Comparison of ENCODE assay signal across 18 mouse cellular contexts in the genomic region with DNA sequence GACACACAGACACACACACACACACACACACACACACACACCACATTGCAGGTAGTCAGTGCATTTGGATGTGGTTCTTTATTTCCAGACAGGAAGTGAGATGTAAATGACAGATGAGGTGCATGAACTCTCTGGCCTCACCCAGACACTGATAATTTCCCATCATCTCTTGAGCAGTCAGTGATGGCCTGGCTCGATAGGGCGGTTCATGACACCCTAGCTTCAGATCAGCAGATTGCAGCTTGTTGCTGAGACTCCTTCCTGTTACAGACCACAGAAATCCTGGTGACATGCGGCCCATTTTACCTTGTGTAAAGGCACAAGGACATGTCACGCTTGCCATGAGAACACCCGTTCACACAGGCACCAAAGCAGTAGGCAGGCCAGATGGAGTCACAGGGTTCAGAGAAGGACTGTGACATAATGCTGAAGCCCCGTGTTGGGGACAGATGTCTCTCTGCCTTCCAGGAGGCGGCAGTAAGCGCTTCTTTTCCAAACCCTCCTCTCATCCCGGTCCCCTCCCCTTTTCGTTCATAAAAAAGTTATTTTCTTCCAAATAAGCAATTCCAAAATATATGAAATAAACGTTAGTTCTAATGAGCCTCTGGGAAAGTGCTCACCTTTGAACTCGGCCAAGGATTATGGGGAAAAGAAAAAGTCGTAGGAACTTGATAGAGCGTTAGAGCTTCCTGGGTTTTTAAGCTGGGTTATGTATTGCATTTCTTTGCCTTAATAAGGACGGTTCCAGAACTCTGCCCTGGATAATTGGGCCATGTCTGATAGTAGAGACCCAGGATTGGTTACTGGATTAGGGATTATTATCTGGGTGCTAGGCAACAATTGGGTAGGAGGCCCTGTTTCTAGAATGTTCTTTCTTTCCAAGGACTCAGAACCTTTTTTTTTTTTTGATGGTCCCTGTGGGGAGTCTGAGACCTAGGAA. TPM values are rescaled to one million over a fixed set of nuclear protein-coding genes. Genes with fewer than 3 reads are reported as not detected.
DNase-seq lines count a peak whose midpoint lies in the region; ATAC-seq and TF ChIP-seq lines count a peak whose summit lies in the region.
"Had no signal": no experiment of that assay in that cellular context is flagged by ENCODE, and none has a peak within 500 bp of the region (broad histone marks: within the 10 kb centered on the region; RNA-seq: fewer than 3 reads in every experiment).

No protein-coding gene starts in this region.

- H3K4me3 ChIP-seq in gastrocnemius, adult 2 months, result 0 out of 2 replicates have a peak overlapping the region, but pooled peaks have one; percentile 15
- no peak overlapping the region for H3K4me3 ChIP-seq in lung, embryonic 16.5 days (ENCODE audit: low read length)
- H3K4me3 ChIP-seq: embryonic facial prominence, embryonic 10.5 days; heart, embryonic 15.5 days; hindbrain, embryonic 15.5 days; left cerebral cortex, adult 2 months had no signal

- no peak; the same call in 1 of the 2 replicates for TF ChIP-seq CTCF in gastrocnemius, adult 2 months (IDR thresholded peaks at IDR 0.05)

- H3K4me2 ChIP-seq in lung, embryonic 16.5 days (ENCODE audit: low read depth, low read length), result no peak overlapping the region
- H3K4me2 ChIP-seq: heart, embryonic 15.5 days; hindbrain, embryonic 15.5 days had no signal

- H3K27ac ChIP-seq in gastrocnemius, adult 2 months, result peak overlapping the region; percentile 85
- no peak overlapping the region for H3K27ac ChIP-seq in lung, embryonic 16.5 days (ENCODE audit: low read length)
- H3K27ac ChIP-seq: embryonic facial prominence, embryonic 10.5 days; hindbrain, embryonic 15.5 days; liver, embryonic 14.5 days had no signal

- H3K36me3 ChIP-seq in lung, embryonic 16.5 days (ENCODE audit: control insufficient read depth, insufficient read depth, low read length), result no peaks in the 10 kb centered on the region
- H3K36me3 ChIP-seq: embryonic facial prominence, embryonic 10.5 days; heart, embryonic 15.5 days; hindbrain, embryonic 15.5 days had no signal

- H3K4me1 ChIP-seq in lung, embryonic 16.5 days (replicated peaks; ENCODE audit: control insufficient read depth, insufficient read depth, low read length), result peaks cover 15% of the 10 kb centered on the region

- H3K9me3 ChIP-seq in lung, embryonic 16.5 days (ENCODE audit: control insufficient read depth, low read length), result no peaks in the 10 kb centered on the region
- H3K9me3 ChIP-seq: embryonic facial prominence, embryonic 10.5 days; heart, embryonic 15.5 days; hindbrain, embryonic 15.5 days had no signal

- intact Hi-C loops in gastrocnemius, adult 2 months (cut with DNase I), result no loop called here
- intact Hi-C loops in gastrocnemius, postnatal 14 days (cut with DNase I; ENCODE audit: low total_unique reads), result no loop called here

- peak; percentile 29; the same call in 1 of the 2 replicates for ATAC-seq in lung, embryonic 16.5 days (ENCODE audit: low read depth)
- peak; percentile 27; the same call in 1 of the 2 replicates for ATAC-seq in neutrophil, adult 5-6 weeks (ENCODE audit: extremely low read depth, insufficient number of reproducible peaks, low FRiP score, poor library complexity, severe bottlenecking)

- no peaks in the 10 kb centered on the region for H3K27me3 ChIP-seq in lung, embryonic 16.5 days (ENCODE audit: control insufficient read depth, insufficient read depth, low read depth, low read length)
- H3K27me3 ChIP-seq: heart, embryonic 15.5 days; hindbrain, embryonic 15.5 days had no signal

- no peak overlapping the region for H3K9ac ChIP-seq in lung, embryonic 16.5 days (ENCODE audit: low read length)
- H3K9ac ChIP-seq: heart, embryonic 15.5 days; hindbrain, embryonic 15.5 days; liver, embryonic 14.5 days had no signal

- no peak for DNase-seq in gastrocnemius, adult 2 months
- no peak for DNase-seq in gastrocnemius, postnatal 14 days
- DNase-seq in lung, postnatal 36 days, result no peak
- peak; percentile 74 for DNase-seq in T-cell, adult 2 months (ENCODE audit: low spot score)
- no peak for DNase-seq in embryo, embryonic 11 days
- DNase-seq in embryo, embryonic 10 days (ENCODE audit: low spot score), result no peak
- DNase-seq: adrenal gland, postnatal 25 days; cerebellum, adult 11 months; kidney, postnatal 36 days; midbrain, embryonic 14.5 days; right cerebral cortex, postnatal 25 days had no signal

- WGBS in lung, embryonic 16.5 days, result 44% methylated on average over 15 of the region's 15 CpGs

RNA-seq across cellular contexts. Expression of a gene that starts 26.0 kb away (rescaled TPM):
- total RNA-seq in gastrocnemius, adult 2 months (2021), result 100 to 1,000 TPM in 1 of 2 experiments, 10 to 100 TPM in 1; 96.6 to 127 TPM
- total RNA-seq in gastrocnemius, postnatal 14 days (2021), result 100 to 1,000 TPM in 1 of 2 experiments, 10 to 100 TPM in 1; 91.8 to 114 TPM
- 13.7 and 14.5 TPM in 2 replicates for polyA plus RNA-seq in lung, embryonic 16.5 days (2015; fragmentation: Nextera tagmentation; extraction: Ambion mirVana)
- total RNA-seq in neutrophil, adult 5-6 weeks (2017), result 0.12 and 0.70 TPM in 2 replicates

Comparison
In these comparisons a context has a peak if more than half of its experiments do, and no peak if none do; other contexts are left out.
1. RNA of a gene that starts 26.0 kb away (total RNA-seq): 96.6 to 127 TPM in gastrocnemius, adult 2 months and 91.8 to 114 TPM in gastrocnemius, postnatal 14 days; 0.12 to 0.70 TPM in neutrophil, adult 5-6 weeks; every median in the first group is over 10 times any median in the second.